Mouse (Mus musculus) neural tube, embryonic 14.5 days (tissue): ENCODE data around the gene Vps33a. TPM values are rescaled to one million over a fixed set of nuclear protein-coding genes. Genes with fewer than 3 reads are reported as not detected.
"Not testable (repeated sequence)": the region's sequence is repeated elsewhere in the genome, so short reads cannot be mapped to it uniquely, and the experiment has no call there.

ENCODE experiments used
- ATAC-seq: fragments of 200-750 bp; cut with Nextera tagmentation; 2 replicates; pipeline ENCODE4 v1.8.0; 2017; ENCODE audit warnings: low read depth, mild to moderate bottlenecking, moderate TSS enrichment, moderate library complexity
- H3K27ac ChIP-seq: fragments of 300-500 bp; sonication (generic); 2 replicates; pipeline ENCODE4 v1.5.1; 2014; ENCODE audit warnings: low read depth, mild to moderate bottlenecking, control low read depth, low read length, moderate library complexity, mixed read lengths
- H3K27me3 ChIP-seq: fragments of 300-500 bp; sonication (generic); 2 replicates; pipeline ENCODE4 v1.6.1; 2014; ENCODE audit warnings: low read length; ENCODE audit not compliant: control insufficient read depth, insufficient read depth
- H3K36me3 ChIP-seq: fragments of 300-500 bp; sonication (generic); 2 replicates; pipeline ENCODE4 v1.6.1; 2014; ENCODE audit warnings: low read length, mixed read lengths; ENCODE audit not compliant: control insufficient read depth, insufficient read depth
- H3K4me1 ChIP-seq: fragments of 300-500 bp; sonication (generic); 2 replicates; pipeline ENCODE4 v1.6.1; 2014; ENCODE audit warnings: low read length; ENCODE audit not compliant: control insufficient read depth, insufficient read depth
- H3K4me2 ChIP-seq: fragments of 300-500 bp; sonication (generic); 2 replicates; pipeline ENCODE4 v1.6.1; 2014; ENCODE audit warnings: mild to moderate bottlenecking, low read depth, low read length, control low read depth
- H3K4me3 ChIP-seq: fragments of 300-500 bp; sonication (generic); 2 replicates; pipeline ENCODE4 v1.5.1; 2014; ENCODE audit warnings: low read depth, low read length, control low read depth, mixed read lengths
- H3K9ac ChIP-seq: fragments of 300-500 bp; sonication (generic); replicated peaks from 2 replicates; pipeline ENCODE4 v1.6.1; 2014; ENCODE audit warnings: low read depth, mild to moderate bottlenecking, control low read depth, low read length, mixed read lengths
- H3K9me3 ChIP-seq: fragments of 300-500 bp; sonication (generic); 2 replicates; pipeline ENCODE4 v1.6.1; 2016; ENCODE audit warnings: low read length; ENCODE audit not compliant: control insufficient read depth
- WGBS: fragments of 180-500 bp; shearing (Covaris S2); extraction: QIAGEN DNeasy Blood & Tissue Kit; methylation state at CpG from one replicate; pipeline ENCODE4 v1.1.7; 2014; 5-methylcytosine and 5-hydroxymethylcytosine counted together
- polyA plus RNA-seq: library from polyadenylated mRNA; unstranded; fragments of >200 nt; fragmentation: Nextera tagmentation; extraction: Ambion mirVana; gene quantifications from 2 replicates; pipeline ENCODE4 v1.2.1, GENCODE M21; 2014

Vps33a gene
- polyA plus RNA-seq, 1 experiment from 2014 or later = 47.3 TPM

GRCm38 (mm10) chr5:123520666-123521065, 52.2 kb downstream of the Vps33a start:
- ATAC-seq = no peak
- 86% methylated on average over 9 of the region's 9 CpGs for WGBS

DNA sequence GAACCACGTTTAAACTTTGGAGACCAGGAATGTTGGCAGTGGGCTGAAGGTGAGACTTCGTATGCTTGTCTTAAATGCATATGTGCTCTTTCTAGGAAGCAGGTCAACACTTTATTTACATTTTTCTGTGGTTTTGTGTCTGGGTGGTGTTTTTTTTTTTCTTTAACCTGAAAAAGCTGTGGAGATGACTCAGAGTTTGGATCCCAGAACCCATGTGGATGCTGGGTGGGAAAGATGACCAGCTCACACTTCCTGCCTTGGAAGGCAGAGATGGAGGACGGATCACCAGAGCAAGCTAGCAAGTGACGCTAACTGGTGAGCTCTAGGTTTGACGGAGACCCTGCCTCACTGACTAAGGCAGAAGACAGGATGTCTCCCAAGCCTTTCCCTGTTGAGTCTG, 58.0 kb downstream of the Vps33a start:
- no peaks in the 10 kb centered on the region for H3K27me3 ChIP-seq
- no peak overlapping the region for H3K9ac ChIP-seq
- no peak overlapping the region for H3K4me2 ChIP-seq
- H3K4me1 ChIP-seq = no peaks in the 10 kb centered on the region
- 91% methylated on average over 5 of the region's 5 CpGs for WGBS
- no peak overlapping the region for H3K4me3 ChIP-seq
- peaks cover 26% of the 10 kb centered on the region for H3K36me3 ChIP-seq
- ATAC-seq = no peak
- no peak overlapping the region for H3K27ac ChIP-seq
- no peaks in the 10 kb centered on the region for H3K9me3 ChIP-seq

More at GRCm38 (mm10) chr5:123520666-123521065, 52.2 kb downstream of the Vps33a start:
- Histone ChIP-seq H3K4me2 (no peak overlapping the region), H3K27ac (no peak overlapping the region), H3K4me1 (peaks cover 11% of the 10 kb centered on the region; the same call in 1 of the 2 replicates), H3K36me3 (peaks cover 25% of the 10 kb centered on the region), H3K9me3 (no peaks in the 10 kb centered on the region), H3K4me3 (no peak overlapping the region), H3K9ac (no peak overlapping the region), H3K27me3 (no peaks in the 10 kb centered on the region)

DNA sequence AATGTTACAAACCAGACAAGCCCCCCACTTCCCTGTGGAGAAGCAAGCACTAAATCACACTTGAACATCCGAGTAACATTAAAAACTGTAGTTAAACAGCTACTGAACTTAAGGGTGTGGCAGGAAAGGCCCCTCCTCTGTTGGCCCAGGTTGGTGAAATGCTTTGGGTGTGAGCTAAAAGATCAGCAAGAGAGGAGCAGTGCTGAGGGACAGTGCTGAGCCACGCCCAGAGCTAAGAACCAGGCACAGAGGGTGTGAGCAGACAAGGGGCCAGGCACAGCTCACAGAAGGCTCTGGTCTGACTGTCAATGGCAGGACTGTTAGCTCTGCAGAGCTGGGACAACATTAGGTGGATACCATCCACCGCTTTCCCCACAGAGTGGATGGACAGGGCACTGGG, 60.7 kb downstream of the Vps33a start:
- ATAC-seq = no peak
- Histone ChIP-seq H3K27ac (no peak overlapping the region), H3K4me3 (no peak overlapping the region), H3K4me2 (no peak overlapping the region), H3K27me3 (no peaks in the 10 kb centered on the region), H3K9me3 (no peaks in the 10 kb centered on the region), H3K9ac (no peak overlapping the region), H3K36me3 (peaks cover 10% of the 10 kb centered on the region), H3K4me1 (no peaks in the 10 kb centered on the region; the same call in 1 of the 2 replicates)
- WGBS = 86% methylated on average over 3 of the region's 3 CpGs

GRCm38 (mm10) chr5:123511426-123511825, 61.4 kb downstream of the Vps33a start:
- WGBS = 85% methylated on average over 3 of the region's 3 CpGs
- not testable (repeated sequence) for H3K9ac ChIP-seq, H3K4me3 ChIP-seq, ATAC-seq, H3K27me3 ChIP-seq, H3K36me3 ChIP-seq, H3K4me1 ChIP-seq, H3K9me3 ChIP-seq, H3K27ac ChIP-seq, H3K4me2 ChIP-seq

DNA sequence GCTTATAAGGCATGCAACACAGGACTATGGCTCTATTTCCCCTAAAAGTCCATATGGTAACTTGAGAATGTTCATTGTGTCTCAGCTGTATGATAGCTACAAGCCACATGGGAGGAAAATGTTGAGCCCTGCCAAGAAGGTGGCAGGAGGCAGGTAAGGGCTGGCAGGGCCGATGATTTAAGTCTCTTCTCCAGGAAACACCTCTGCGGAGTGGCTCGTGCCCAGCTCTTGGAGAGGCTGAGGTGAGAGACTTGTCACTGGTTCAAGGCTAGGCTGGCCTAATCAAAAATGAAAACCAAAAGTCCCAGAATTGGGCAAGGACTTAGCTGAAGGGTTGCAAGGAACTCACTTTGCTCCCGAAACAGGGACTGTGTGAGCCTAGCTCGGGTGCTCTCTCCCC, 62.7 kb downstream of the Vps33a start, which contains the start of gene B3gnt4:
B3gnt4 (plus strand) TSS at position 301 of the 400 bp plus-strand sequence.
- Histone ChIP-seq H3K4me1 (no peaks in the 10 kb centered on the region; the same call in 1 of the 2 replicates), H3K4me2 (peak within 1 kb of the TSS; percentile 72), H3K9ac (no peak within 1 kb of the TSS), H3K9me3 (no peaks in the 10 kb centered on the region), H3K4me3 (no peak within 1 kb of the TSS), H3K36me3 (no peaks in the 10 kb centered on the region; the same call in 1 of the 2 replicates), H3K27ac (no peak within 1 kb of the TSS), H3K27me3 (no peaks in the 10 kb centered on the region)
- 88% methylated on average over 5 of the region's 5 CpGs for WGBS
- no peak for ATAC-seq

DNA sequence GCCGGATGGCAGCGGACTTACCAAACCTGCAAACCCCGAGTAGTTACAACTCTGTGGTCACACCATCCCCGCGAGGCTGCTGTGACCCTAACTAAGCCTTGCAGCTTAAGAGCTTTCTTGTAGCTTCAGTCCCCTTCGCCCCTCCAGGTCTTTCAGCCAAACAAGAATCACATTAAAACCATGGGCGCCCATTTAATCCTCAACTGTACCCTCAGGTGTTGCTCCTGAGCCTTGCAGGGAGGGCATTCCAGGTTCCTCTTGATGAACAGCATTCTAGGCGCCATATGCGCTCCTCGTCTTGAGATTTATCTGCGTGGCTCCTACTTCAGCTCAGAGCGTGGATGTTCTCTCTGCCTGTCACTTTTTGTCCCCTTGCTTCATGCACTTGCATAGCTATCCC, 63.9 kb downstream of the Vps33a start:
- H3K27ac ChIP-seq = no peak overlapping the region
- no peaks in the 10 kb centered on the region for H3K27me3 ChIP-seq
- no peaks in the 10 kb centered on the region for H3K9me3 ChIP-seq
- H3K9ac ChIP-seq = peak overlapping the region; percentile 57
- H3K4me3 ChIP-seq = peak overlapping the region; percentile 61
- peak overlapping the region; percentile 72 for H3K4me2 ChIP-seq
- H3K4me1 ChIP-seq = no peaks in the 10 kb centered on the region; the same call in 1 of the 2 replicates
- no peak for ATAC-seq
- no peaks in the 10 kb centered on the region for H3K36me3 ChIP-seq
- 9% methylated on average over 12 of the region's 12 CpGs for WGBS

- peak; percentile 87 for ATAC-seq
- Histone ChIP-seq H3K9me3 (no peaks in the 10 kb centered on the region), H3K27me3 (no peaks in the 10 kb centered on the region), H3K4me2 (peak overlapping the region; percentile 72), H3K4me3 (peak overlapping the region; percentile 61), H3K4me1 (no peaks in the 10 kb centered on the region; the same call in 1 of the 2 replicates), H3K9ac (peak overlapping the region; percentile 57), H3K36me3 (no peaks in the 10 kb centered on the region), H3K27ac (no peak overlapping the region)
- under 1% methylated on average over 59 of the region's 59 CpGs for WGBS
Observed at GRCm38 (mm10) chr5:123507936-123508723, 64.7 kb downstream of the Vps33a start.

- 87% methylated on average over 4 of the region's 4 CpGs for WGBS
- Histone ChIP-seq H3K4me3 (no peak overlapping the region), H3K4me2 (no peak overlapping the region), H3K9me3 (no peaks in the 10 kb centered on the region), H3K27me3 (no peaks in the 10 kb centered on the region), H3K9ac (no peak overlapping the region), H3K36me3 (no peaks in the 10 kb centered on the region), H3K27ac (no peak overlapping the region), H3K4me1 (no peaks in the 10 kb centered on the region; the same call in 1 of the 2 replicates)
- no peak for ATAC-seq
Observed at GRCm38 (mm10) chr5:123501973-123502372, 70.9 kb downstream of the Vps33a start.

GRCm38 (mm10) chr5:123499717-123500116, 73.1 kb downstream of the Vps33a start:
- Histone ChIP-seq H3K4me2 (no peak overlapping the region), H3K4me3 (no peak overlapping the region), H3K9me3 (no peaks in the 10 kb centered on the region), H3K27ac (no peak overlapping the region), H3K27me3 (no peaks in the 10 kb centered on the region), H3K9ac (no peak overlapping the region), H3K36me3 (no peaks in the 10 kb centered on the region), H3K4me1 (no peaks in the 10 kb centered on the region; the same call in 1 of the 2 replicates)
- ATAC-seq = no peak
- WGBS = 45% methylated on average over 4 of the region's 4 CpGs
